In the genomic region with DNA sequence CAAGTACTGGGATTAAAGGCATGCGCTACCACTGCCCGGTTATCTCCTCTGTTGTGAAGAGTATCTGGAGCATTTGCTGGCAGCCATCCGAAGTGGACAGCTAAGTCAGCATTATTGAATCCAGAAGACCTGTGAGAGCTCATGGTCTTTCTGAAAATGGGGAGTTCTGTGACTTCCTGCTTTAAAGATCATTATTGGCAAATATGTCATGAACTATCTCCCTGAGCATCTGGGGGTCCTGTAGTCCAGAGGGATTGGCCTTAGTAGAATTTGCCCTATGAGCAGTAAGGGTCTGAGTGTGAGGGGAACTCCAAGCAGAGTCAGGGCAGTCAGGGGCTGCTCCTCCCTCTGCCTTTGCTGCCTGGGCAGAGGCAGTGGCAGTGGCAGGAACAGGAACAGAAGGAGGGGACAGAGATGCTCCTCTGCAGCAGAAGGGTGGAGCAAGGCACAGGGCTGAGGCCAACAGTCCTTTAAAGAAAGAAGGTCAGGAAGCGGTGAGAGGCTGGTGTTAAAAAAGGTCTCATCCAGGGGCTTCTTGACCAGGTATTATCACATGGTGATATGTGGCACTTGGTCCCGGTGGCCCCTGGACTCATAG, we compare ENCODE assay signal across 25 mouse cellular contexts.
"Had no signal": no experiment of that assay in that cellular context is flagged by ENCODE, and none has a peak within 500 bp of the region (broad histone marks: within the 10 kb centered on the region; RNA-seq: fewer than 3 reads in every experiment).

No protein-coding gene starts in this region.

- ATAC-seq: hindbrain, embryonic 16.5 days; inflammation-experienced regulatory T-cells, adult 6 months; intestine, embryonic 15.5 days; intestine, postnatal 0 days; liver, embryonic 12.5 days had no signal

- H3K9ac ChIP-seq: heart, embryonic 12.5 days; hindbrain, embryonic 12.5 days; hindbrain, embryonic 14.5 days; intestine, embryonic 15.5 days; limb, embryonic 13.5 days; limb, embryonic 15.5 days; liver, embryonic 12.5 days; liver, embryonic 14.5 days had no signal

- H3K27ac ChIP-seq: heart, adult 2 months; heart, embryonic 10.5 days; hindbrain, embryonic 10.5 days; hindbrain, embryonic 12.5 days; hindbrain, embryonic 14.5 days; intestine, embryonic 15.5 days; limb, embryonic 13.5 days; limb, embryonic 15.5 days; liver, embryonic 12.5 days; liver, embryonic 14.5 days had no signal

- H3K4me2 ChIP-seq: heart, embryonic 12.5 days; hindbrain, embryonic 12.5 days; hindbrain, embryonic 14.5 days; intestine, embryonic 15.5 days; limb, embryonic 13.5 days; limb, embryonic 15.5 days; liver, embryonic 12.5 days had no signal

- H3K9me3 ChIP-seq: heart, embryonic 10.5 days; heart, embryonic 12.5 days; hindbrain, embryonic 10.5 days; hindbrain, embryonic 12.5 days; intestine, embryonic 15.5 days; limb, embryonic 13.5 days; limb, embryonic 15.5 days; liver, embryonic 12.5 days had no signal

- DNase-seq: gastrocnemius, postnatal 14 days; gastrocnemius, postnatal 36 days; heart, adult 2 months; heart, postnatal 10 days; heart, postnatal 4 days; kidney, adult 18-20 months; kidney, adult 8-10 months; kidney, postnatal 10 days; kidney, postnatal 25 days; layer of hippocampus, adult 9-11 months; layer of hippocampus, postnatal 36 days; left cerebral cortex, postnatal 4 days had no signal

- H3K4me3 ChIP-seq: heart, adult 2 months; heart, embryonic 10.5 days; heart, embryonic 12.5 days; hindbrain, embryonic 10.5 days; hindbrain, embryonic 12.5 days; intestine, embryonic 15.5 days; limb, embryonic 13.5 days; limb, embryonic 15.5 days; liver, embryonic 12.5 days had no signal

- H3K27me3 ChIP-seq: heart, embryonic 12.5 days; hindbrain, embryonic 12.5 days; intestine, embryonic 15.5 days; limb, embryonic 13.5 days; limb, embryonic 15.5 days; liver, embryonic 12.5 days had no signal

- H3K36me3 ChIP-seq: heart, embryonic 10.5 days; heart, embryonic 12.5 days; hindbrain, embryonic 10.5 days; hindbrain, embryonic 12.5 days; intestine, embryonic 15.5 days; limb, embryonic 13.5 days; limb, embryonic 15.5 days; liver, embryonic 12.5 days had no signal

- H3K4me1 ChIP-seq: hindbrain, embryonic 10.5 days; hindbrain, embryonic 12.5 days had no signal
